Mouse (Mus musculus): ENCODE data around the gene Nrp2.

GRCm38 (mm10) chr1:62766766-62767165 lies 63.7 kb downstream of the Nrp2 start:
- no peak for TF ChIP-seq CHD2 (IDR thresholded peaks at IDR 0.05; ENCODE audit: low read length)
- TF ChIP-seq EP300 (IDR thresholded peaks at IDR 0.05; ENCODE audit: low read depth in 1 of 2, low read length in 2 of 2): no peak
